Mouse (Mus musculus) cortical plate, adult 2 months (tissue): ENCODE data around the gene Myrfl. TPM values are rescaled to one million over a fixed set of nuclear protein-coding genes. Genes with fewer than 3 reads are reported as not detected.
A peak's percentile ranks its signal among the peaks of the same experiment; 100 is the strongest.

Source experiments
- H3K27ac ChIP-seq: fragments of 200-500 bp; 2 replicates; pipeline ENCODE4 v1.5.1; 2012; ENCODE audit warnings: low read length, control low read depth, inconsistent platforms; ENCODE audit not compliant: insufficient read depth
- H3K4me1 ChIP-seq: fragments of 200-500 bp; 2 replicates; pipeline ENCODE4 v1.6.1; 2011; ENCODE audit warnings: low read length; ENCODE audit not compliant: control insufficient read depth, insufficient read depth
- H3K4me3 ChIP-seq: fragments of 200-500 bp; 2 replicates; pipeline ENCODE4 v1.5.1; 2011; ENCODE audit warnings: mild to moderate bottlenecking, low read length, control low read depth; ENCODE audit not compliant: insufficient read depth
- CTCF ChIP-seq: fragments of 200-500 bp; IDR thresholded peaks from 2 replicates; pipeline ENCODE4 v1.5.1; 2011; ENCODE audit warnings: mild to moderate bottlenecking, control low read depth, low read length; ENCODE audit not compliant: insufficient read depth; ENCODE audit errors: extremely low read depth
- POLR2A ChIP-seq: fragments of 200-500 bp; IDR thresholded peaks from 2 replicates; pipeline ENCODE4 v1.6.1; 2011; ENCODE audit warnings: mild to moderate bottlenecking, low read length, control low read depth; ENCODE audit not compliant: insufficient read depth; ENCODE audit errors: extremely low read depth
- polyA plus RNA-seq: library from polyadenylated mRNA; depleted of rRNA; stranded (reverse); fragments of >200 nt; gene quantifications from 2 replicates; pipeline ENCODE4 v1.2.3, GENCODE M21; 2012

Myrfl gene
- polyA plus RNA-seq, 1 experiment = 0.10 TPM

DNA sequence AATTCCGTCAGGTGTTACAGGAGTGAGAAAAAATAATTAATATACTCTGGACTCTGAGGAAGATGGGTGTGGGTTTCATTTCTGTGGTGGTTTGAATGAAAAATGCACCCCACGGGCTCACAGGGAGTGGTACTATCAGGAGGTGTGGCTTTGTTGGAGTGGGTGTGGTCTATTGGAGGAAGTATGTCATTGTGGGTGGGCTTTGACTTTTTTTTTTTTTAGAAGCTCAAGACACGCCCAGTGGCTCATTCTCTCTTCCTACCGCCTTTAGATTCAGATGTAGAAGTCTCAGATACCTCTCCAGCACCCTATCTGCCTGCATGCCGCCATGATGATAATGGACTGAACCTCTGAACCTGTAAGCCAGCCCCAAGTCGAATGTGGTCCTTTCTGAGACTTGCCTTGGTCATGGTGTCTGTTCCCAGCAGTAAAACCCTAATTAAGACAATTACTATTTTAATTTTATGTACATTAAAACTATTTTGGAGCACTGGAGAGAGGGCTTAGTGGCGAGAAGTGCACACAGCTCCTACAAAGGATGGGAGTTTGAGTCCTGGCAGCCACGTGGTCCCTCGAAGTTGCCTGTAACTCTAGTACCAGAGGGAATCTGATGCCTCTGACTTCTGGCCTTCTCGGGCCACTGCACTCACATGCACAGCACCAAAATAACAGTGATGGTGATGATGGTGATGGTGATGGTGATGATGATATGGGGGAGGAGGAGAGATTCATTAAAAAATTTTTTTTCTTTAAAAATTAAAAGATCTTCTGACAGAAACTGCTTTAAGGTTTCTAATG, 88.0 kb downstream of the Myrfl start:
- Histone ChIP-seq H3K27ac (no peak overlapping the region), H3K4me1 (no peaks in the 10 kb centered on the region), H3K4me3 (no peak overlapping the region)
- TF ChIP-seq POLR2A (no peak), CTCF (no peak)

DNA sequence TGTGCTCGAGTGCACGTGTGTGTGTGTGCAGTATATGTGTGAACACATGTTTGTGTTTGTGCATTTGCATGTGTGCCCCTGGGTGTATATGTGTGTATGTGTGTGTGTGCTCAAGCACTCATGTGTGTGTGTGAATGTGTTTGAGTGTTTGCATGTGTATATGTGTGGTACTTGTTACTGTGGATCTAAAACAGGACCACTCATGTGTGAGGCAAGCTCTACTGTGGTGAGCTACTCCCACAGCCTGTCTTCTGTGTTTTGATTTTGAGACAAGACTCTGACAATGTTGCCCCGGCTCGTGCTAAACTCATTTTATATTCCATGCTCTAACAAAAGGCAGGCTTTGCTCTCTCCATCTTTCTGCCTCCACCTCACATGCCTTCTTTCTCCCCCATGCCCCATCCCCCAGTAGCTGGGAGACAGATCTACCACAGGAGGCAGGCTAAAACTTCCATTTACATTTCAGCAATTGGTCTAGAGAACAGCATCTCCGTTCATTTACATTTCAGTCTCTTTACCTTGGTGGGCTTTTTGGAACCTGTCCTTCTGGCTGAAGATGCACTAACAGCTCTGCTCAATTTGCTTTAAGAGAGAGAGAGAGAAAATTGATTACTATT, 94.4 kb downstream of the Myrfl start:
- Histone ChIP-seq H3K4me3 (no peak overlapping the region), H3K27ac (no peak overlapping the region)
- TF ChIP-seq POLR2A (no peak), CTCF (no peak)

DNA sequence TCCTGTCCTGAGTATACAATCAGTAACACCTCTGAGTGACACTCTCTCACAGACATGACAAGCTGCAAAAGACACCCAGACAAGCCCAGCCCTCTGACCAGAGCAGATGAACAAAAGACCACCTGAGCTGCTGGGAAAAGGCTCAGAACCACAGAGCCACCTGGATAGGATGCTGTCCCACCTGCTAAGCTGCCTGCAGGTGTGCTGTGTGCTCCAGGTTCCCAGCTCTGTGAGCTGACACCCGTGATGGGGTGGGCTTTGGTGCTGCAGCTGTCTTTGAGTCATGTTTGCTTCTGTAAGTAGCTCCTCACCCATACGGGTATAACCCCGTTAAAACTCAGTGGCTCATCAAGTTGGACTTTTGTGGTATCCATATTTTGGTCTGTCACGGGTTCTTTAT, 95.4 kb downstream of the Myrfl start:
- H3K4me1 ChIP-seq = peaks cover 2% of the 10 kb centered on the region; the same call in 1 of the 2 replicates
- TF ChIP-seq POLR2A = no peak
- no peak for TF ChIP-seq CTCF
- no peak overlapping the region for H3K27ac ChIP-seq
- H3K4me3 ChIP-seq = no peak overlapping the region

More for the DNA sequence above, 94.4 kb downstream of the Myrfl start:
- H3K4me1 ChIP-seq = no peaks in the 10 kb centered on the region; the same call in 1 of the 2 replicates

DNA sequence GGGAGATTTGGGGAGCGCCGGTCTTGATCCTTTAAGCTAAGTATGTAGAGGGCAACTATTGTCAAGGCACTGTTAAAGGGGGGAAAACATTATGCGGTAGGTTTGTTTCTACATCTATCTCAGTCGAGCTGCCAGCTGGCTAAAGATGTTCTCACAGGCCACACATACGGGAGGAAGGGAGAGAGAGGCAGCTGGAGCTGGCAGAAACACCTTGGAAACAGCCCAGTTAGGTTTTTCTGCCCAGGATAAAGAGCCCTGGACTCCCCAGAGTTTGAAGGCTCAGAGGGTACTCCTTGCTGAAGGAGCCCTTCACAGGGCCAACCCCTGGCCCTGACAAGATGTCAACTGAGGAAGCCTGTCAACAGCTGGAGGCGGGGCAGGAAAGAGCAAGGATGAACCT, 100.7 kb downstream of the Myrfl start:
- H3K4me1 ChIP-seq = peaks cover 2% of the 10 kb centered on the region; the same call in 1 of the 2 replicates
- no peak overlapping the region for H3K27ac ChIP-seq
- H3K4me3 ChIP-seq = no peak overlapping the region
- TF ChIP-seq CTCF (no peak), POLR2A (no peak)

DNA sequence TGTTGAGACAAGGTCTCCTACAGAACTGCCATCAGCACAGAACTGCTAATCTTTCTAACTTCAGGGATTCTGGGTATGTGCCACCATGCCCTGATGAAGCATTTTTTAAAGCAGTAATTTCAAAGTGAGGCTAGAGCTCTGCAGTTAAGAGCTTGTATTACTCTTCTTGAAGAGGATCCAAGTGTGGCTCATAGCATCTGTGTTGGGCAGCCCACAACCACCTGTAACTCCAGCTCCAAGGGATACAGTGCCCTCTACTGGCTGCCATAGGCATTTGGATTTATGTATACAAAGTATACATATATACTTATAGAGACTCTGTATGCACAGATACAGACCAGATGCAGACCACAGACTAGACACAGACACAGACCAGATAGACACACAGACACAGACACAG, 107.6 kb downstream of the Myrfl start:
- peak; percentile 34 for TF ChIP-seq CTCF
- TF ChIP-seq POLR2A = no peak
- Histone ChIP-seq H3K27ac (no peak overlapping the region), H3K4me1 (peaks cover 2% of the 10 kb centered on the region), H3K4me3 (no peak overlapping the region)

DNA sequence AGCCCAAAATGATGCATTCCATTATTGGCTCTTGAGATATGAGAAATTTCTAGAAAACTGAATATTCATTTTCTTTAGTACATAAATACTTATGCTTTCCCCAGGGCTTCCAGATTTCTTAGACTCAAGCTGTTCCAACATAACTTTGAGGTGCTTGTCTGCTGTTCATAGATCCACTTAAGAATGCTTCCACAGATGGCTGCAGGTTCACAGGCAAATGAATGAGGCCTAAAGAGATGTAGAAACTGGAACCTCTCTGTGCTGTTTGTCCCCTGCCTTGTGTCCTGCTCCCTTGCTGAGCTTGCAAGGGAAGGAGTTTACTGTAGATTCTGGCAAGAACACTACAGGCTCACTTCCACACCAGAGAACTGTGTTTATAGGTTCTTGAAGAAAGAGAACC, 108.3 kb downstream of the Myrfl start:
- Histone ChIP-seq H3K4me3 (no peak overlapping the region), H3K4me1 (peaks cover 2% of the 10 kb centered on the region), H3K27ac (no peak overlapping the region)
- no peak for TF ChIP-seq CTCF
- no peak for TF ChIP-seq POLR2A

DNA sequence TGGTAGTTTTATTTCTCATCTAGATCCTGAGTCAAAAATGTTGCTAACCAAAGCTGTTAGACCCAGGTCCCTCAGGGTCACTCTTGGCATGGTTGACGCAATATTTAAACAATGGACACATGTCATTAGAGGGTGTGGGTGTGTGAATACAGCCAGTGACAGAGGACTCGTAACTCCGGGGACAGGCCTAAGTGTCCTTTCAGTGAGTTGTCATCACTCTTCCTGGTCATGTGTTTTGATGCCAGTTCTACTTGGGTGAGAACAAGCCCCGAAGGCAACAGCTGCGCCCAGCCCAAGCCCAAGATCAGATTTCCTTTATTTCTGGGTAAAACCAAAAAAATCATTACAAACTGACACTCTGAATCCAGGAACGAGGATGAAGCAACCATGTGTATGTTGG, 112.6 kb downstream of the Myrfl start:
- Histone ChIP-seq H3K4me1 (peaks cover 2% of the 10 kb centered on the region), H3K27ac (no peak overlapping the region), H3K4me3 (no peak overlapping the region)
- TF ChIP-seq POLR2A = no peak
- TF ChIP-seq CTCF = no peak

DNA sequence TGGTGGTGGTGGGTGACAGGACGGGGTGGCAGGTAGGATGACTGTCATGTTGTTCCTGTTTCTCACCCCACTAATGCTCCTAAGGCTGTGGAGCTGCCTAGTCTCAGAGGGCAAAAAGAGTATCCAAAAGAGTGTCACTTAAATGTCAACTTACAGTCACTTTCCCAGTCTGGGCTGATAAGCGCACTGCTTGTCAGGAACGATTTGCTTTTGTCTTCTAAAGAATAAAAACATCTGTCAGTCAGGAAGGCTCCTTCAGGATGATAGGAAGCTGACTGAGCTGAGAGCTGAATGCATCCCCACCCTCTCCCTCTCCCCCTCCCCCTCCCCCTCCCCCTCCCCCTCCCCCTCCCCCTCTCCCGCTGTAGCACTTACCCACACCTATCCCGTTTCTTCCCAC, 113.7 kb downstream of the Myrfl start:
- Histone ChIP-seq H3K27ac (no peak overlapping the region), H3K4me3 (no peak overlapping the region), H3K4me1 (no peaks in the 10 kb centered on the region; the same call in 1 of the 2 replicates)
- no peak for TF ChIP-seq CTCF
- no peak for TF ChIP-seq POLR2A

DNA sequence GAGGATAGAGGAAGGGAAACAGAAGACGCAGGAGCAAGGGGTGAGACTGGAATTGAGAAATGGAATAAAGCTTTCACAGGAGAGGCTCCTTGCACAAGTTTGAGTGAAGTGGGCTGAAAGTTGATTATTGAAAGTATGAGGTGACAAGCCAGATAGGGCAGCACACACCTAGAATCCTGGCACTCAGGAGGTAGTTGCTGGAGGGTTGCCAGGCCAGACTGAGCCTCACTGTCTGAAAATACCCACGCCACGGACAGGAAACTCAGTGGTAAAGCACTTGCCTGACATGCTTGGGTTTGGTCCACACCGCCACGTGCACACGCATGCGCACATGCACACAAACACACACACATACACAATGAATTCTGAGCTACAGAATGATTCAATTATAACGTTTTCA, 118.8 kb downstream of the Myrfl start:
- TF ChIP-seq POLR2A (no peak), CTCF (no peak)
- no peaks in the 10 kb centered on the region for H3K4me1 ChIP-seq
- H3K27ac ChIP-seq = no peak overlapping the region
- H3K4me3 ChIP-seq = no peak overlapping the region

DNA sequence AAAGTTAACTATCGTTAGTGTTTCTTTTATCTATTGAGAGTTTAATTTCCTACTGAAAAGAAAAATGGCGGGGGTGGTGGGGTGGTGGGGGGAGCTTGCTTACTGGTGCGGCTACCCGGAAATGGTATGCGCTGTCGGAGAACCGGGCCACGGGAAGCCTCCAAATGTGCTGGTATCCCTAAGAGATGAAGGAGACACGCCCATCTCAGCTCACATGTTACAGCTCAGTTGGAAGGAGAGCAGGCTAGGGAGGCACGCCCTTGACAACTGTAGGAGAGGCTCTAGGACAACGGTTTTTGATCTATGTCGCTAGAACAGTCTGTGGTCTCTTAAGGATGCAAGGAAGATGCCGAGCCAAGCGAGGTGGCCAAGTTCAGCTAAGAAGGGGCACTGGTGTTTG, 119.9 kb downstream of the Myrfl start:
- H3K4me3 ChIP-seq = no peak overlapping the region
- H3K4me1 ChIP-seq = no peaks in the 10 kb centered on the region
- no peak for TF ChIP-seq POLR2A
- no peak for TF ChIP-seq CTCF
- no peak overlapping the region for H3K27ac ChIP-seq
